Mouse (Mus musculus): ENCODE measurements around the gene Jade3. TPM values are rescaled to one million over a fixed set of nuclear protein-coding genes. Genes with fewer than 3 reads are reported as not detected.
A peak's percentile ranks its signal among the peaks of the same experiment; 100 is the strongest.

The Jade3 gene
- total and polyA plus RNA-seq, 3 experiments: 19.7 to 22.7 TPM; not detected in 1

DNA sequence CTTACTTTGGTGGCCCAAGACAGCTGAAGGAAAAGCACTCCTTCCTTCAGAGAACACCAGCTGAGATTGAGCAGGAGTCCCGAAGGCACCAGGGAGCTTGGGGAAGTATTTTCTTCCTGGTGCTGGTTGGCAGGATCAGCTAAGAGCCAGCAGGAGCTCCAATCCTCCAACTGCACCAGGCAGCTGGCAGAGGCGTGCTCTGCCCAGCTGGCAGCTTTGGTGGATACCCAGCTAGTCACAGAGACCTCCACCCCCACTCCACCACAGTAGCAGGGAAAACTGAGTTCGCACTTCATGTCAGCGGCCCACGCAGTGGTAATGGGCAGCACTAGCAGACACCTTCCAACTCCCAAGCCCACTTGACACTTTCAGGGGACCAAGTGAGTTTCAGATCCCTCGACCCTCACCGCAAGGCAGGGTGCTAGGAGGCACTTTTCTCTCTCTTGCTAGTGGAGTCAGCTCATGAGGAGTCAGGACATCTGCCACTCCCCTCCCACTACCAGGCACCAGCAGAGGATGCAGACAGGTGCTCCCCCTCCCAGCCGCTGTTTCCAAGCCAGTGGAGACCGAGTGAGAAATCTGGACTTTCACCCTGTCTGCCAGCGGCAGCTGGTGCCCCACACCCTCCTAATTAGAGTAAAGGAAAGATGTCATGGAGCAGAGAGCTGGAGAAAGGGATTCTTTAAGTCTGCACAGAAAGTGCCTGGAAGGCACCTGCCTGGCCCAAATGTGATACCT, 10.4 kb upstream of the Jade3 start:
- no peak overlapping the region for H3K27ac ChIP-seq (ENCODE audit: control insufficient read depth, low read depth, low read length)
- H3K9me3 ChIP-seq (replicated peaks; ENCODE audit: insufficient read depth, low read length): no peaks in the 10 kb centered on the region
- H3K4me3 ChIP-seq (ENCODE audit: control insufficient read depth in 1 of 2, insufficient read depth in 1 of 2, low read depth in 2 of 2, low read length in 2 of 2): no peak overlapping the region
- no peak for TF ChIP-seq ZC3H11A (IDR thresholded peaks at IDR 0.05; ENCODE audit: low read depth, low read length)
- TF ChIP-seq UBTF (IDR thresholded peaks at IDR 0.05; ENCODE audit: borderline replicate concordance, insufficient read depth, low read depth, low read length): no peak
- no peak for TF ChIP-seq MAX (IDR thresholded peaks at IDR 0.05; ENCODE audit: low read length)
- no peak for TF ChIP-seq SIN3A (IDR thresholded peaks at IDR 0.05; ENCODE audit: low read length)
- no peak for TF ChIP-seq HCFC1 (IDR thresholded peaks at IDR 0.05; ENCODE audit: low read depth, low read length)
- no peak for TF ChIP-seq USF1 (IDR thresholded peaks at IDR 0.05; ENCODE audit: low read depth, low read length)
- no peak for TF ChIP-seq ZMIZ1 (IDR thresholded peaks at IDR 0.05; ENCODE audit: low read depth, low read length)
- TF ChIP-seq GABPA (IDR thresholded peaks at IDR 0.05; ENCODE audit: low read depth, low read length): no peak
- no peak for TF ChIP-seq MXI1 (IDR thresholded peaks at IDR 0.05; ENCODE audit: low read depth, low read length)
- TF ChIP-seq RCOR1 (IDR thresholded peaks at IDR 0.05; ENCODE audit: low read depth, low read length): no peak
- TF ChIP-seq MYB (IDR thresholded peaks at IDR 0.05; ENCODE audit: low read depth, low read length): no peak
- TF ChIP-seq POLR2AphosphoS5 (IDR thresholded peaks at IDR 0.05; ENCODE audit: borderline replicate concordance, low read depth, low read length): no peak
- TF ChIP-seq NRF1 (IDR thresholded peaks at IDR 0.05; ENCODE audit: insufficient read depth, low read depth, low read length, poor library complexity, severe bottlenecking): no peak
- TF ChIP-seq CHD1 (IDR thresholded peaks at IDR 0.05; ENCODE audit: low read depth, low read length): no peak
- no peak for TF ChIP-seq MAFK (IDR thresholded peaks at IDR 0.05; ENCODE audit: borderline replicate concordance, low read depth, low read length)
- TF ChIP-seq RAD21 (IDR thresholded peaks at IDR 0.05; ENCODE audit: low read depth, low read length): no peak
- TF ChIP-seq JUND (IDR thresholded peaks at IDR 0.05; ENCODE audit: low read depth, low read length): no peak
- peaks cover 0 to 36% of the 10 kb centered on the region in 2 experiments; a peak in 2 of 4 replicates for H3K36me3 ChIP-seq (ENCODE audit: control insufficient read depth in 1 of 2, insufficient read depth in 2 of 2, low read length in 2 of 2)
- no peak for DNase-seq (ENCODE audit: low read depth, low spot score)
- peaks cover 20 to 27% of the 10 kb centered on the region in 2 experiments for H3K4me1 ChIP-seq (ENCODE audit: control insufficient read depth in 1 of 2, insufficient read depth in 2 of 2, low read length in 2 of 2)
- H3K27me3 ChIP-seq (ENCODE audit: control insufficient read depth in 1 of 2, insufficient read depth in 2 of 2, low read length in 2 of 2): no peaks in the 10 kb centered on the region
- no peaks in the 10 kb centered on the region for H3K79me2 ChIP-seq (ENCODE audit: control insufficient read depth, insufficient read depth, low read length, poor library complexity)
- H3K9ac ChIP-seq (ENCODE audit: control insufficient read depth, low read depth, low read length, poor library complexity, severe bottlenecking): no peak overlapping the region

DNA sequence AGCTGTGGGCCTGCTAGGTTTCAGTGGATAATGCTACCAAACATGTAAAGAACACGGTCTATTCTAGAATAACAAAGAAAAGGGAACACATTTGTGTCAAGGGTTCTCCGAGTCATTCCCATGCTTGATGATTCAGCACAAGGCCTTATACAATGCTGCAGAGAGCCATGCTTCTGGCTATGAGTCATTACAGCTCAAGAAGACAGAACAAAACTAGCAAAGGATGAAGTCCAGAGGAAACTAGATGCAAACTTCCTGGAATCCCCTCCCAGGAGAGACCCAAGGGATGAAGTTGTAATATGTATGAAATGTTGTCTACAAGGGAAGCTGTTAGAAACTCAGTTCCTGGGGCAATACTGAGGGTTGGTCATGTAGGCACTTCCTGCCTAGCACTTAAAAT, 7.0 kb upstream of the Jade3 start:
- Histone ChIP-seq H3K36me3 (ENCODE audit: control insufficient read depth in 1 of 2, insufficient read depth in 2 of 2, low read length in 2 of 2) (peaks cover 0 to 23% of the 10 kb centered on the region in 2 experiments; a peak in 2 of 4 replicates), H3K9me3 (replicated peaks; ENCODE audit: insufficient read depth, low read length) (no peaks in the 10 kb centered on the region), H3K4me3 (ENCODE audit: control insufficient read depth in 1 of 2, insufficient read depth in 1 of 2, low read depth in 2 of 2, low read length in 2 of 2) (no peak overlapping the region), H3K27me3 (ENCODE audit: control insufficient read depth in 1 of 2, insufficient read depth in 2 of 2, low read length in 2 of 2) (no peaks in the 10 kb centered on the region), H3K27ac (ENCODE audit: control insufficient read depth, low read depth, low read length) (peak overlapping the region; percentile 24; the same call in 1 of the 2 replicates), H3K4me1 (ENCODE audit: control insufficient read depth in 1 of 2, insufficient read depth in 2 of 2, low read length in 2 of 2) (peaks cover 10 to 14% of the 10 kb centered on the region in 2 experiments), H3K79me2 (ENCODE audit: control insufficient read depth, insufficient read depth, low read length, poor library complexity) (no peaks in the 10 kb centered on the region), H3K9ac (ENCODE audit: control insufficient read depth, low read depth, low read length, poor library complexity, severe bottlenecking) (no peak overlapping the region)
- TF ChIP-seq MYC (IDR thresholded peaks at IDR 0.05; ENCODE audit: low read depth, low read length) (0 out of 2 replicates have a peak, but pooled peaks have one; percentile 45), JUND (IDR thresholded peaks at IDR 0.05; ENCODE audit: low read depth, low read length) (peak; percentile 35; the same call in 1 of the 2 replicates), MXI1 (IDR thresholded peaks at IDR 0.05; ENCODE audit: low read depth, low read length) (no peak), TCF12 (IDR thresholded peaks at IDR 0.05; ENCODE audit: low read depth, low read length) (no peak), SMC3 (IDR thresholded peaks at IDR 0.05; ENCODE audit: low read depth, low read length) (no peak)
- peak; percentile 63 for DNase-seq (ENCODE audit: low read depth, low spot score)

Data from MEL (cell line).